ENCODE assay signal across 19 mouse cellular contexts in genomic region chr11:93808431-93808830, GRCm38 (mm10).
DNase-seq lines count a peak whose midpoint lies in the region; ATAC-seq and TF ChIP-seq lines count a peak whose summit lies in the region.
"Had no signal": no experiment of that assay in that cellular context is flagged by ENCODE, and none has a peak within 500 bp of the region (broad histone marks: within the 10 kb centered on the region; RNA-seq: fewer than 3 reads in every experiment).

No protein-coding gene starts in this region.

- ATAC-seq in heart, embryonic 12.5 days (ENCODE audit: insufficient number of reproducible peaks, low FRiP score): no peak
- ATAC-seq: forebrain, embryonic 13.5 days; forebrain, postnatal 0 days; hindbrain, postnatal 0 days had no signal

- H3K27me3 ChIP-seq in heart, embryonic 12.5 days (replicated peaks): no peaks in the 10 kb centered on the region
- H3K27me3 ChIP-seq in cerebellum, adult 2 months (ENCODE audit: control insufficient read depth, insufficient read depth, low read length): no peaks in the 10 kb centered on the region
- H3K27me3 ChIP-seq: forebrain, embryonic 13.5 days; heart, embryonic 15.5 days; hindbrain, embryonic 13.5 days had no signal

- no peak overlapping the region for H3K4me3 ChIP-seq in heart, embryonic 12.5 days
- H3K4me3 ChIP-seq in cerebellum, adult 2 months (replicated peaks; ENCODE audit: insufficient read depth, low read depth, low read length): no peak overlapping the region
- H3K4me3 ChIP-seq: embryonic facial prominence, embryonic 10.5 days; forebrain, embryonic 13.5 days; heart, embryonic 10.5 days; heart, embryonic 15.5 days; hindbrain, embryonic 13.5 days had no signal

- H3K27ac ChIP-seq in heart, embryonic 12.5 days (ENCODE audit: poor library complexity, severe bottlenecking): no peak overlapping the region
- H3K27ac ChIP-seq in cerebellum, adult 2 months (ENCODE audit: insufficient read depth, low read length): no peak overlapping the region
- H3K27ac ChIP-seq: embryonic facial prominence, embryonic 10.5 days; forebrain, embryonic 13.5 days; heart, embryonic 10.5 days; heart, embryonic 15.5 days; hindbrain, embryonic 13.5 days; hindbrain, postnatal 0 days had no signal

- TF ChIP-seq CTCF in cerebellum, adult 2 months (IDR thresholded peaks at IDR 0.05; ENCODE audit: borderline replicate concordance, insufficient read depth, low read depth, low read length): no peak

- H3K36me3 ChIP-seq in heart, embryonic 12.5 days: no peaks in the 10 kb centered on the region
- H3K36me3 ChIP-seq: embryonic facial prominence, embryonic 10.5 days; heart, embryonic 10.5 days; heart, embryonic 15.5 days; hindbrain, embryonic 13.5 days had no signal

- no peaks in the 10 kb centered on the region for H3K9me3 ChIP-seq in heart, embryonic 12.5 days (replicated peaks)
- H3K9me3 ChIP-seq: embryonic facial prominence, embryonic 10.5 days; forebrain, embryonic 13.5 days; heart, embryonic 10.5 days; heart, embryonic 15.5 days; hindbrain, embryonic 13.5 days had no signal

- no peak overlapping the region for H3K4me2 ChIP-seq in heart, embryonic 12.5 days
- H3K4me2 ChIP-seq: forebrain, embryonic 13.5 days; heart, embryonic 15.5 days; hindbrain, embryonic 13.5 days had no signal

- H3K9ac ChIP-seq in heart, embryonic 12.5 days: no peak overlapping the region
- H3K9ac ChIP-seq: forebrain, embryonic 13.5 days; forebrain, postnatal 0 days; heart, embryonic 15.5 days; hindbrain, embryonic 13.5 days had no signal

- no peaks in the 10 kb centered on the region for H3K4me1 ChIP-seq in heart, embryonic 12.5 days (replicated peaks)
- H3K4me1 ChIP-seq in cerebellum, adult 2 months (ENCODE audit: control insufficient read depth, insufficient read depth, low read length): no peaks in the 10 kb centered on the region; the same call in 1 of the 2 replicates
- H3K4me1 ChIP-seq: embryonic facial prominence, embryonic 10.5 days; forebrain, embryonic 13.5 days; heart, embryonic 10.5 days; heart, embryonic 15.5 days; hindbrain, embryonic 13.5 days had no signal

- WGBS in heart, embryonic 12.5 days: 80% methylated on average over 12 of the region's 12 CpGs
- 24% methylated on average over 12 of the region's 12 CpGs for WGBS in cerebellum, adult 2 months

- peak; percentile 36 for DNase-seq in heart, adult 11 months
- DNase-seq in cerebellum, adult 2 months: peak; percentile 51 to 68
- DNase-seq in cerebellum, adult 9-11 months: peak; percentile 66
- no peak for DNase-seq in layer of hippocampus, postnatal 14 days (ENCODE audit: low spot score in 2 of 2)
- no peak for DNase-seq in kidney, postnatal 4 days
- DNase-seq: adrenal gland, adult 2 months; adrenal gland, postnatal 25 days; forebrain, postnatal 0 days; gastrocnemius, postnatal 36 days; heart, adult 18-20 months; heart, postnatal 14 days; kidney, adult 11 months had no signal

- TF ChIP-seq POLR2A in cerebellum, adult 2 months (IDR thresholded peaks at IDR 0.05; ENCODE audit: borderline replicate concordance, insufficient read depth, low read length): no peak

Comparison
In these comparisons a context has a peak if more than half of its experiments do, and no peak if none do; other contexts are left out.
1. DNase-seq: peak in heart, adult 11 months (single experiment), cerebellum, adult 2 months (2 of 2) and cerebellum, adult 9-11 months (single experiment); none in layer of hippocampus, postnatal 14 days (0 of 2) and kidney, postnatal 4 days (0 of 2).